25 mouse cellular contexts compared by ENCODE assay signal in genomic region chr3:125898976-125899375, GRCm38 (mm10). TPM values are rescaled to one million over a fixed set of nuclear protein-coding genes. Genes with fewer than 3 reads are reported as not detected.
DNase-seq lines count a peak whose midpoint lies in the region; ATAC-seq and TF ChIP-seq lines count a peak whose summit lies in the region.
"Had no signal": no experiment of that assay in that cellular context is flagged by ENCODE, and none has a peak within 500 bp of the region (broad histone marks: within the 10 kb centered on the region; RNA-seq: fewer than 3 reads in every experiment).

No protein-coding gene starts in this region.

- H3K9ac ChIP-seq in midbrain, embryonic 12.5 days (replicated peaks): no peak overlapping the region
- no peak overlapping the region for H3K9ac ChIP-seq in midbrain, embryonic 15.5 days
- H3K9ac ChIP-seq: forebrain, embryonic 13.5 days; heart, embryonic 13.5 days; hindbrain, embryonic 13.5 days had no signal

- no peaks in the 10 kb centered on the region for H3K4me1 ChIP-seq in midbrain, embryonic 12.5 days
- H3K4me1 ChIP-seq in midbrain, embryonic 15.5 days: no peaks in the 10 kb centered on the region
- H3K4me1 ChIP-seq in kidney, adult 2 months (ENCODE audit: control insufficient read depth, insufficient read depth, low read length): no peaks in the 10 kb centered on the region
- H3K4me1 ChIP-seq: forebrain, embryonic 13.5 days; heart, embryonic 10.5 days; heart, embryonic 13.5 days; hindbrain, embryonic 13.5 days had no signal

- no peak for TF ChIP-seq POLR2A in brain, embryonic 14.5 days (IDR thresholded peaks at IDR 0.05; ENCODE audit: borderline replicate concordance, extremely low read depth, insufficient read depth, insufficient read length, poor library complexity, severe bottlenecking)
- no peak for TF ChIP-seq POLR2A in kidney, adult 2 months (IDR thresholded peaks at IDR 0.05; ENCODE audit: low read depth, low read length)

- 0 out of 2 replicates have a peak, but pooled peaks have one; percentile 49 for ATAC-seq in midbrain, embryonic 12.5 days (ENCODE audit: low FRiP score, low read depth)
- ATAC-seq in midbrain, embryonic 15.5 days (replicated peaks): no peak
- ATAC-seq: CD4-positive, CD25-positive, alpha-beta regulatory T cell, adult 4 months; forebrain, embryonic 13.5 days; forebrain, embryonic 16.5 days; hindbrain, embryonic 16.5 days had no signal

- no peak for TF ChIP-seq CTCF in layer of hippocampus, adult 2 months (conservative IDR thresholded peaks at IDR 0.05)
- TF ChIP-seq CTCF in brain, embryonic 14.5 days (IDR thresholded peaks at IDR 0.05; ENCODE audit: borderline replicate concordance, extremely low read depth, insufficient read depth, insufficient read length): no peak
- no peak for TF ChIP-seq CTCF in kidney, adult 2 months (conservative IDR thresholded peaks at IDR 0.05; ENCODE audit: insufficient read depth, insufficient read length, low read depth, low read length)

- no peak overlapping the region for H3K4me2 ChIP-seq in midbrain, embryonic 12.5 days (replicated peaks)
- H3K4me2 ChIP-seq in midbrain, embryonic 15.5 days: no peak overlapping the region
- H3K4me2 ChIP-seq: forebrain, embryonic 13.5 days; heart, embryonic 13.5 days; hindbrain, embryonic 13.5 days had no signal

- H3K36me3 ChIP-seq in midbrain, embryonic 12.5 days: no peaks in the 10 kb centered on the region
- H3K36me3 ChIP-seq in midbrain, embryonic 15.5 days (replicated peaks): no peaks in the 10 kb centered on the region
- no peaks in the 10 kb centered on the region for H3K36me3 ChIP-seq in kidney, adult 2 months (ENCODE audit: control insufficient read depth, insufficient read depth, low read length)
- H3K36me3 ChIP-seq: forebrain, embryonic 10.5 days; heart, embryonic 10.5 days; heart, embryonic 13.5 days; hindbrain, embryonic 13.5 days had no signal

- peak overlapping the region; percentile 7 for H3K4me3 ChIP-seq in layer of hippocampus, adult 2 months
- no peak overlapping the region for H3K4me3 ChIP-seq in midbrain, embryonic 12.5 days
- no peak overlapping the region for H3K4me3 ChIP-seq in midbrain, embryonic 15.5 days
- no peak overlapping the region for H3K4me3 ChIP-seq in kidney, adult 2 months (ENCODE audit: insufficient read depth, low read depth, low read length)
- H3K4me3 ChIP-seq: forebrain, embryonic 10.5 days; forebrain, embryonic 13.5 days; heart, embryonic 10.5 days; heart, embryonic 13.5 days; hindbrain, embryonic 13.5 days had no signal

- H3K9me3 ChIP-seq in midbrain, embryonic 12.5 days: no peaks in the 10 kb centered on the region
- H3K9me3 ChIP-seq in midbrain, embryonic 15.5 days: no peaks in the 10 kb centered on the region
- H3K9me3 ChIP-seq: forebrain, embryonic 10.5 days; forebrain, embryonic 13.5 days; heart, embryonic 10.5 days; heart, embryonic 13.5 days; hindbrain, embryonic 13.5 days had no signal

- no peaks in the 10 kb centered on the region for H3K27me3 ChIP-seq in midbrain, embryonic 12.5 days
- H3K27me3 ChIP-seq in midbrain, embryonic 15.5 days (replicated peaks): no peaks in the 10 kb centered on the region
- H3K27me3 ChIP-seq in kidney, adult 2 months (replicated peaks; ENCODE audit: control insufficient read depth, insufficient read depth, low read length): no peaks in the 10 kb centered on the region
- H3K27me3 ChIP-seq: forebrain, embryonic 13.5 days; heart, embryonic 13.5 days; hindbrain, embryonic 13.5 days had no signal

- no peak for DNase-seq in layer of hippocampus, adult 2 months (ENCODE audit: low spot score in 2 of 2)
- no peak for DNase-seq in layer of hippocampus, adult 8-10 months (ENCODE audit: low spot score in 2 of 2)
- DNase-seq in brain, embryonic 14.5 days (ENCODE audit: low read depth): peak; percentile 6
- no peak for DNase-seq in kidney, adult 2 months
- DNase-seq: adrenal gland, adult 2 months; adrenal gland, postnatal 14 days; cerebellum, adult 18-20 months; cerebellum, adult 9-10 months; cerebellum, postnatal 14 days; gastrocnemius, postnatal 25 days; heart, adult 18-20 months; heart, postnatal 14 days; heart, postnatal 4 days had no signal

- WGBS in midbrain, embryonic 12.5 days: 64% methylated on average over 1 of the region's 1 CpGs
- whole genome bisulfite sequencing in midbrain, embryonic 15.5 days: 67% methylated on average over 1 of the region's 1 CpGs
- 57% methylated on average over 1 of the region's 1 CpGs for WGBS in kidney, adult 2 months

- peak overlapping the region; percentile 70 for H3K27ac ChIP-seq in layer of hippocampus, adult 2 months
- no peak overlapping the region for H3K27ac ChIP-seq in midbrain, embryonic 12.5 days (replicated peaks)
- H3K27ac ChIP-seq in midbrain, embryonic 15.5 days: no peak overlapping the region
- H3K27ac ChIP-seq in kidney, adult 2 months (ENCODE audit: insufficient read depth, low read depth, low read length): no peak overlapping the region
- H3K27ac ChIP-seq: forebrain, embryonic 10.5 days; forebrain, embryonic 13.5 days; heart, embryonic 10.5 days; heart, embryonic 13.5 days; hindbrain, embryonic 13.5 days had no signal

RNA-seq across cellular contexts. Expression of gene Ugt8a, which starts 39.4 kb away (rescaled TPM):
- 10 to 100 TPM; 27.5 to 28.5 TPM for total RNA-seq in layer of hippocampus, adult 2 months (2021)
- total RNA-seq in layer of hippocampus, adult 8-10 months (2022): 10 to 100 TPM; 29.5 to 35.5 (median 30.5) TPM
- polyA plus RNA-seq in midbrain, embryonic 12.5 days (2016; fragmentation: Nextera tagmentation; extraction: Ambion mirVana): 4.0 and 4.5 TPM in 2 replicates
- polyA plus RNA-seq in midbrain, embryonic 15.5 days (2015; fragmentation: Nextera tagmentation; extraction: Ambion mirVana): 2.2 and 3.1 TPM in 2 replicates
- polyA plus RNA-seq in brain, embryonic 14.5 days (2012; rRNA removed): 2.9 and 3.5 TPM in 2 replicates
- polyA plus RNA-seq in kidney, adult 2 months (2012; rRNA removed): 3.1 and 3.3 TPM in 2 replicates
- total RNA-seq: heart, adult 18-20 months; MEL had no signal
- polyA plus RNA-seq: adrenal gland, adult 2 months; CD4-positive, CD25-positive, alpha-beta regulatory T cell, adult 4 months; gonadal fat pad, adult 2 months had no signal
